Mouse (Mus musculus) hematopoietic stem cell, adult 5-6 weeks (primary cell): ENCODE results near the gene Kmt2a. TPM values are rescaled to one million over a fixed set of nuclear protein-coding genes. Genes with fewer than 3 reads are reported as not detected.
"Not testable (repeated sequence)": the region's sequence is repeated elsewhere in the genome, so short reads cannot be mapped to it uniquely, and the experiment has no call there.

ENCODE experiments used
- ATAC-seq, 2 experiments: fragments of 125-278 bp in 1 of 2; replicated peaks in 1 of 2; 2 replicates each; pipeline ENCODE4 v1.8.0; 2016 to 2017; ENCODE audit warnings: inconsistent platforms in 2 of 2, mild to moderate bottlenecking in 2 of 2, moderate number of reproducible peaks in 2 of 2, low read depth in 1 of 2, moderate TSS enrichment in 1 of 2; ENCODE audit not compliant: low FRiP score in 2 of 2, poor library complexity in 2 of 2, severe bottlenecking in 2 of 2, insufficient read depth in 1 of 2, low TSS enrichment in 1 of 2
- total RNA-seq: library from RNA; stranded (forward); fragments of 172-1452, 232-1000 nt; gene quantifications from 2 replicates; pipeline ENCODE4 v1.2.3, GENCODE M21; 2017

The Kmt2a gene
- total RNA-seq, 1 experiment from 2014 or later = 22.9 TPM

GRCm38 (mm10) chr9:44799102-44799957, 81.8 kb downstream of the Kmt2a start, which contains the start of gene Tmem25:
Gene Tmem25 (minus strand): TSS chr9:44799307.
- ATAC-seq = peak; percentile 74 to 79

DNA sequence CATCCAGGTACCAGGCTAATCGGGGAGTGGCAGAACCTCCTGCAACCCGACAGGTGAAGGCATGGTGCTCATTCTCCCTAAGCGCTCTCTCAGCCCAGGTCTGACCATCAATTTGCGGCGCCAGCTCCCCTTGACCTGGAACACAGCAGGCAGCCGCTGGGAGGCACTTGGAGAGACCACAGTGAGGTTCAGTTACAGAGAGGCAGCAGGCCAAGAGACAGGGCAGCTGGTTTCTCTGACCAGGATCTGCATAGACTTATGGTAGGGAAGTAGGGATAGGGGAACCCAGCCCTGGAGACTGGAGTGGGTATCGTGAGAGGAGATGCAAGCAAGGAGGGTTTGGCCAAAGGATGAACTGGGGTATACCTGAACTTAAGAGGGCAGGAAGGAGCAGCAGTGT, 82.8 kb downstream of the Kmt2a start:
- no peak for ATAC-seq

DNA sequence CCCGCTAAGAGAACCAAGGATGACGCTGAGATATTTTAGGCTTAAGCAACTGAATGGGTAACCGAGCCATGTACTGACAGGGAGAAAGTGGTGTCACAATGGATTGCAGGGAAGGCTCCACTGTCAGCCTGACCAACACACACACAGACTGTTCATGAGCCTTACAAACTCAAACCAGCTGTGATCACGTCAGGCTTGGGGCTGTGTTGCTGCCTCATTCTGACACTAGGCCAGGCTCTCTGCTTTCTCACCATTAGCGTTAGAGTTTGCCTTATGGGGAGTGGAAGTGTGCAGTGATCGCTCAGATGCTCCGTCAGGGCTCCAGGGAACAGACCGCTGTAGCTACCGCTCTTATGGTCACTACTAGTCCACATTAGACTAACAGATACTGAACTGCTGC, 88.3 kb downstream of the Kmt2a start:
- no peak for ATAC-seq

DNA sequence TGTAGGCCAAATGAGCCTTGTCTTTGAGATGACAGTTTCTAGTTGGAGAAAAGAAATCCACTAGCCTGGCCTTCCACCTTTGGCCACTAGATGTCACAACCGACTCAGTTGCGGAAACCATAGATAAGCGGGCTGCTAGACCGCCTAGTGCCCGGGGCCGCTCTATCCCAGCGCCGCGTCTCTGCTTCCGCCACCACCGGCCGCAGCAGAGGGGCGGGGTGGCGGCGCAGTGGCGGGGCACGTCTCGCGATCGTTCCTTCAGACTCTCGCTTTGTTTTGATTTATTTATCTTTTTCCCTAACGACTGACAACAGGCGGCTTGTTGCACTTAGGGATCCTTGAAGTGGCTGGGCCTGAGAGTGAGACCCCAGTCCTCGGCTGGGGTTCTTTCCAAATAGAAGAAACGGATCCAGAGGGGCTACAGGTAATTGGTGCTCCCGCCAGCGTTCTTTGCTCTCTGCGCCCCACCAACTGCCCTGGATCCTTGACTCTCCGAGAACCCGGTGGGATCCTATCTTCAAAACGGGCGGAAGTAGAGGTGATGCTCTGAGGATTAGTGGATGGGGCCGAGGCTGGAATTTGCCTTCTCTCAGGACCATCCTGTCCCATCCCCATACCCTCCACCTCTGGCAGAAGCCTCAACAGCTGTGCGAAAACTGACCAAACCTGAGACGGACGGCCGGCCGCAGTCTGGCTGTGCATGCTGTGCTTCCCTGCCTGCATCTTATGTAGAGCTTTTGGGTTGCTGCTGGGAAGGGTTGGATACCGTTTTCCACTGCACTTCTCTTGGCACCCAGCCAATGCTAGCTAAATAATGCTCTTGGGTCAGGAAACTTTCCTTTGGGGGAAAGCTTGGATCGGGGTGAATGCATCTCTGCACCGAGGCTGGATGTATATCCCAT, 108.1 kb downstream of the Kmt2a start:
- ATAC-seq = peak; percentile 98 to 99

DNA sequence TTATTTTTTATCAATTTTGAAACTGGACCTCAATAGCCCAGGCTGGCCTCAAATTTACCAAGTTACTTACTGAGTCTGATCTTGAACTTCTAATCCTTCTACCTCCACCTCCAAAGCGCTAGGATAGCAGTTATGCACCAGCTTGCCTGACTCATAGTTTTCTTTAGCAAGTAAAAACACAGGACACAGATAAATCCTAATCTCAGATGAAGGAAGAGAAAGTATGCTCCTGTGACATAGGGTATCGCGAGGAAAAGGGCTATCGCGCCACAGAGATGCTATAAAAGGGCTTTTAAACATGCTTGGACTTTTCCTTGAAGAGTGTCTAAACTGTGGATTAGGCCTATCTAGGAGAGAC, 108.7 kb downstream of the Kmt2a start:
- no peak for ATAC-seq

- no peak for ATAC-seq
These were observed 109.7 kb downstream of the Kmt2a start for GRCm38 (mm10) chr9:44771376-44771775.

DNA sequence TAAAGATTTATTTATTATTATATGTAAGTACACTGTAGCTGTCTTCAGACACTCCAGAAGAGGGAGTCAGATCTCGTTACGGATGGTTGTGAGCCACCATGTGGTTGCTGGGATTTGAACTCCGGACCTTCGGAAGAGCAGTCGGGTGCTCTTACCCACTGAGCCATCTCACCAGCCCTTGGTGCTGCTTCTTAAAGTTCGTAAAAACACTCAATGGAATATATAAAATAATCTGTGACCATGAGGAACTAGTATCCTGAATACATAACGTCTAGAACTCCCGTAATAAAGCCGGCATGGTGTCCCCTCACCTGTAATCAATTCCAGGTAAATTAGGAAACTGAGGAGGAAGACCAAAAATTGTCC, 113.1 kb downstream of the Kmt2a start:
- ATAC-seq = not testable (repeated sequence)

GRCm38 (mm10) chr9:44767101-44768028, 113.7 kb downstream of the Kmt2a start, which contains the start of the genes Arcn1 and Ift46:
Gene Arcn1 (minus strand): TSS chr9:44767845.
Gene Ift46 (plus strand): TSS chr9:44767908.
- peak; percentile 83 to 90 for ATAC-seq

- ATAC-seq = no peak
These were observed 120.2 kb downstream of the Kmt2a start for GRCm38 (mm10) chr9:44760873-44761272.

Other genes starting within 250 kb of the Kmt2a start
- not detected in 2 replicates for gene Treh, start 208.1 kb downstream of the Kmt2a start, total RNA-seq
- gene Phldb1, start 146.1 kb downstream of the Kmt2a start, total RNA-seq = 11.1 and 18.7 TPM in 2 replicates
- gene Arcn1, start 113.5 kb downstream of the Kmt2a start, total RNA-seq = 132 and 175 TPM in 2 replicates
- gene Ift46, start 113.4 kb downstream of the Kmt2a start, total RNA-seq = 40.8 and 56.6 TPM in 2 replicates
- gene Tmem25, start 82.0 kb downstream of the Kmt2a start, total RNA-seq = 0.19 and 0.50 TPM in 2 replicates
- gene Ttc36, start 78.2 kb downstream of the Kmt2a start, total RNA-seq = 4.9 TPM in 1 of 2 replicates, not detected in the other
- gene Atp5l, start 39.4 kb upstream of the Kmt2a start, total RNA-seq = 93.3 and 114 TPM in 2 replicates
- 29.6 and 39.3 TPM in 2 replicates for gene Ube4a, start 84.3 kb upstream of the Kmt2a start, total RNA-seq
- gene Cd3g, start 99.1 kb upstream of the Kmt2a start, total RNA-seq = 7.8 and 9.3 TPM in 2 replicates
- 0.19 TPM in 1 of 2 replicates, not detected in the other for gene Cd3d, start 100.5 kb upstream of the Kmt2a start, total RNA-seq
- 0.20 TPM in 1 of 2 replicates, not detected in the other for gene Cd3e, start 128.3 kb upstream of the Kmt2a start, total RNA-seq
- gene Mpzl2, start 158.5 kb upstream of the Kmt2a start, total RNA-seq = 0.31 and 3.3 TPM in 2 replicates
- gene Mpzl3, start 173.9 kb upstream of the Kmt2a start, total RNA-seq = 0.19 and 0.99 TPM in 2 replicates
- gene Jaml, start 197.9 kb upstream of the Kmt2a start, total RNA-seq = 1.7 and 3.3 TPM in 2 replicates
- 0.44 TPM in 1 of 2 replicates, not detected in the other for gene Scn2b, start 236.5 kb upstream of the Kmt2a start, total RNA-seq